Mouse (Mus musculus): ENCODE data around the gene Ano9. TPM values are rescaled to one million over a fixed set of nuclear protein-coding genes. Genes with fewer than 3 reads are reported as not detected.

Ano9 gene
- total RNA-seq, 1 experiment from 2014 or later = not detected

DNA sequence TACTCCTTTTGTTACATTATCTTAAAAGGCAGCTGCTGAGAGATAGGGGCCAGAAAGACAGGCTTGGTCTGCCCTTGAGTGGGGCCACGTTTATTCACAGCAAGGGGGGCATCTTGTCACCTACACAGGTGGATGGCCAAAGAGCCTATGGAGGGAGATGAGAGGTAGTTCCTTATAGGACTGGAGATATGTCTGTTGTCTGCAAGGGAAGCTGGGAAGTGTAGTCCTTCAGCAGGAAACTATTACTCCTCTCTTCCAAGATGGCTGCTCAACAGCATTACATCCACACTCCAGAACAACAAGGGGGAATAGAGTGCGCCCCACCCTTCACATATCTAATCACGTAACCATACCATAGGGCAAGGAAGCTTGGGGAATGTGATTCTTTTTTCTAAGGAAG, 1.9 kb upstream of the Ano9 start:
- ATAC-seq (replicated peaks; ENCODE audit: insufficient number of reproducible peaks, low FRiP score, low TSS enrichment, poor library complexity, severe bottlenecking) = no peak

DNA sequence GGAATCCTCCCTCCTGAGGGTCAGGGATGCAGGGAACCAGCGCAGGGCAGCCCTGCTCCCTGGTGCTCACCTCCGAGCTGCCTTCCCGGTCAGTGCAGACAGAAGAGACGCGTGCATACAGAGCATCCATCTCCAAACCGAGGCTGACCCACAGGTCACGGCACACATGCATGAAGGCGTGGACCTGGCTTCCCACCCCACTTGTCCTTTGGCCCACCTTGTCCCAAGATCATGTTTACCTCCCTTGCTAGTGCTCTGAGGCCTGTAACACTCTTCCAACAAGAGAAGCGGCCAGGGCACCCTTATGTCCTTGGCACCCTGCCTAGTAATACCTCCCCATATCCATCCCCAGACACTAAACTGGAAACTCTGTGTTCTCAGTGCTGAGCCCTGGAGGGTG, 1.7 kb downstream of the Ano9 start:
- ATAC-seq (replicated peaks; ENCODE audit: insufficient number of reproducible peaks, low FRiP score, low TSS enrichment, poor library complexity, severe bottlenecking) = no peak

DNA sequence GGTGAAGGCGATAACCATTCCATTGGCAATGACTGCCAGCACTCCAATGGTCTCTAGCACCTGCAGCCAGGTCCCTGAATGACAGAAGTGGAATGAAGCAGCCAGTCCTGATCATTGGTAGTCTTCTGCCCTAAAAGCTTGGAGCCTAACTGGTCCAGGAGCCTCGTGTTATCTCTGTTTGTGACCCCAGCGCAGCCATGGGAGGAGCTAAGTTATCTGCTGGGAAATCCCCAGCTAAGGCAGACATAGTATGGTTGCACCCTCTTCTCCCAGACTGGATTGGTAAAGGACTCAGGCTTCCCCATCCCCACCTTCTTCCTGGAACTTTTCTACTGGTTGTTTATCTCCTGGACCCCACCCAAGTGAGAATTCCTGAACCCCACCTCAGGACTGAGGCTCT, 14.4 kb downstream of the Ano9 start:
- ATAC-seq (replicated peaks; ENCODE audit: insufficient number of reproducible peaks, low FRiP score, low TSS enrichment, poor library complexity, severe bottlenecking) = no peak

DNA sequence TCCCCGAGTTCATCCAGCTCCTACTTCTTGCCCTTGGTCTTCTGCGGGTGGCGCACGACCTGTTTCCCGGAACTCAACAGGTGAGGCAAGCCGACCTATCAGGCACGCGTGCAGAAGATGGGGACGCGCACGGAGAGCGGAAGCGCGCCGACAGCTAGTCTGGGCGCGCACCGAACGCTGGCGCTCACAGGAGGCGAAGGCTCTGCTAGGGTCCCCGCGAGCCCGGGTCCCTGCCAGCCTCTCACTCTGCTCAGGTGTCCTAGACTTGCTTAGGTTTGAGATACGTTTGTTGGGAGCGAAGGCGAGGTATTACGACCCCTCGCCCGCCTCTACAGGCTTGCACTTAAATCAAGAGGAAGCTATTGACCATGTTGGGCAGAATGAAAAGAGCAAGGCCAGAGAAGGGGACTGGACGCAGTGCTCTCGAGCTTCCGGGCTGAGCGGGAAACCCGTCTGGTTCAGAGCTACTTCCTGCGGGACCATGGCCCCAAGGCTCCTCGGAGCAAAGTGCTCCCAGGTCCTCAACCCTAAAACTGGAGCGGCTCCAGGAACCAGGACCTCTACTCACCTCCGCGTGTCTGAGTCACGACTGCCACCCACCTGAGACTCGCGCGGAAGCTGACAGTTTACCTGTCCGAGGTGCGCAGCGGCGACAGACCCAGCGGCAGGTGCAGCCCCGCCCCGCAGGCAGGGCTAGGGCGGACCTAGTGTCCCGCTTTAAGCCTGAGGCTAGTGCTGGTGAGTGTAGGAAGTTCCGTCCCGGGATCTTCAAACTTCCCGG, 17.5 kb downstream of the Ano9 start, which contains the start of gene Sigirr:
TSS of gene Sigirr (minus strand) at position 662 of the 781 bp plus-strand sequence.
- no peak for ATAC-seq (replicated peaks; ENCODE audit: insufficient number of reproducible peaks, low FRiP score, low TSS enrichment, poor library complexity, severe bottlenecking)

DNA sequence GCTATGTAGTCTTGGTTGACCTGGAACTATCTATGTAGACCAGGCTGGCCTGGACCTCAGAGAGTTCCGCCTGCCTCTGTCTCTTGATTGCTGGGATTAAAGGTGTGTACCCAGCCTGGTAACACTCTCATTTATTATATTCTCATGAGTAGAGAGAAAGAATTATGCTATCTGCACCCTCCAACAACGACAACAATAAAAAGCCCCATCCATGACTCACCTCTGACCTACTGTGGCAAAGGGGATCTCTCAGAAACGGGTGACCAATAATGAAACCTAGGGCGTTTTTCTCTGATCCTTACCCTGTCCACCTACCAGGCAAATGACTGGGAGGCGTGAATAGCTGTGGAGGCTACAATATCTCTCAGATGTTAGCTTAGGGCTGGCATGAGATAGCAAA, 20.4 kb downstream of the Ano9 start:
- no peak for ATAC-seq (replicated peaks; ENCODE audit: insufficient number of reproducible peaks, low FRiP score, low TSS enrichment, poor library complexity, severe bottlenecking)

DNA sequence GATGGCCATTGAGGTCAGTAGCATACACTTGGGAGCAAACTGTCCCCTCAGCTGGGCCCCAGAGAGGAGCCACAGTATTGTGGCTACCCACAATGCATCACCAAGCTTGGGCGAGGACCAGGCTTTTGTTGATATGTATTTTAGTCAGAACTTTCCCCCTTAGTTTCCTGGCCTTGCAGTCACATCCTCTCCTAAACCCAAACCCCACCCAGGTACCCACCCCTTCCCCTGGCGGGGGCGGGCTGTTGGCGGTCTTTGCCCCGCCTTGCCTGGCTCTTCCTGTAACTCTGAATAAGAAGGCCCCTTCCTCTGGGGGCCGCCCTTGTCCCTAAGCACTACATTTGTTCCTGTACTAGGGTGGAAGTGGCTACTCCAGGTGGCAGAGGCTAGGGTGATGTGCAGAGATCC, 21.0 kb downstream of the Ano9 start:
- ATAC-seq (replicated peaks; ENCODE audit: insufficient number of reproducible peaks, low FRiP score, low TSS enrichment, poor library complexity, severe bottlenecking) = peak; percentile 55

DNA sequence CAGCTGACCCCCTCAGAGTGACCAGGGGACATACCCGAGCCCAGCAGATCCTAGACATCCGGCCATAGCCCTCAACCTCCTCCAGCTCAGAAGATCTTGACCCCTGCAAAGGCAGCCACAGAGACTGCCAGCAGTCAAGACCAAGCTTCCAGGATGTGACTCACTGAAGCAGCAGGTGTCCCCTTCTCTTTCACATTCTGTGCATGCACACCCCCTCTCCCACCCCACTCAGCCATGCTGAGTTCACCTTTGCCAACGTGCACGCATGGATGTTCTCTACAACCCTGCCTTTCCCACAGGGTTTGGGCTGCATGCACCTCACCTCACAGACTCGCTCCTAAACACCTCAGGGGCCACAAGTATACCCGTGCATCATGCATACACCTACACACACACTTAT, 21.6 kb downstream of the Ano9 start:
- ATAC-seq (replicated peaks; ENCODE audit: insufficient number of reproducible peaks, low FRiP score, low TSS enrichment, poor library complexity, severe bottlenecking) = no peak

DNA sequence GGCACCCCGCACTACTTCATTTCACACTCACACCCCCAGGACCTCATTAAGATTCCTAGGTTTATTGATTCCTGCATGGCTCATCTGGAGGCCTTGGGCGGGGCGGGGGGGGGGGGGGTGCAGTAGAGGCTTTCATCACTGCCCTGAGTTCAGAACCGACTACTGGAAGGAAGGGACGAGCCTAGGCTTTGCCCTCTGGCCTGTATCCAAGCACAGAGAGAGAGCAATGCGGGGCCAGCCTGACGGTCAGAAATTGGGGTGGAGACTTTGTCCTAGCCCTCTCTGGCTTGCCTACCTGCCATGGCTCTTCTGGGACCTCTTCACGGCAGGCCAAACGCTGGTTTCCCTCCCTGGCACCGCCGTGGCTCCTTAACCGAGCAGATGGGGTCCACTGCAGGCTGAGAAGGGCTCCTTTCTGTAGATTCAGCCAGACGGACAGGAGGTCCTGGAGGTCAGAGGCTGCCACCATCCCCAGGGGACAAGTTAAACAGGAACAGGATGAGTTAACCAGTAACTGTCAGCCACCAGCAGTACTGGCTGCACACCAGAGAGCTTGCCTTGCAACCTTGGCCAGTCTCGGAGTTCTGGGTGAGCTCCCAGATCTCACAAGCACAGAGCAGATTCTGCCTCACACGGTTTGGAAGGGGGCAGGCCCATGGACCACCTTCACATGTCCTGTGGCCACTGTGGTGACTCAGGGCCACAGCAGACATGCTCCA, 23.0 kb downstream of the Ano9 start:
- no peak for ATAC-seq (replicated peaks; ENCODE audit: insufficient number of reproducible peaks, low FRiP score, low TSS enrichment, poor library complexity, severe bottlenecking)

DNA sequence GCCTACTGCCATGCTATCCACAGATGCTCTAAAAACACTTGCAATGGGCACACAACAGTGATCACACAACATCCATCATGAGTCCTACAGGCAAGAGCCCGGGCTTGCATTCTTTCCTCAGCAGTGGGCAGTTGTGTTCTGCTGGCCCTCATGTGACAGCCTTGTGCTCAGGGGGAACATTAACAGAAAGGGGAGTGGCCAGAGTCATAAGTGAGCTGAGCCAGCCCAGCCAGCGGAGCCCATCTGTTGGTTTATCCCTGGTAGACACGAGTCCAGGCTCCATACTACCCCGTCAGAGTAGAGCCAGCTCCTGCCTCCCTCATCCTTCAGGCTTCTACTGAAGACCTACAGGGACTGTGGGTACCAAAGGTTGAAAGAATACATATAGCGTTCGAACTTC, 23.7 kb downstream of the Ano9 start:
- ATAC-seq (replicated peaks; ENCODE audit: insufficient number of reproducible peaks, low FRiP score, low TSS enrichment, poor library complexity, severe bottlenecking) = no peak

DNA sequence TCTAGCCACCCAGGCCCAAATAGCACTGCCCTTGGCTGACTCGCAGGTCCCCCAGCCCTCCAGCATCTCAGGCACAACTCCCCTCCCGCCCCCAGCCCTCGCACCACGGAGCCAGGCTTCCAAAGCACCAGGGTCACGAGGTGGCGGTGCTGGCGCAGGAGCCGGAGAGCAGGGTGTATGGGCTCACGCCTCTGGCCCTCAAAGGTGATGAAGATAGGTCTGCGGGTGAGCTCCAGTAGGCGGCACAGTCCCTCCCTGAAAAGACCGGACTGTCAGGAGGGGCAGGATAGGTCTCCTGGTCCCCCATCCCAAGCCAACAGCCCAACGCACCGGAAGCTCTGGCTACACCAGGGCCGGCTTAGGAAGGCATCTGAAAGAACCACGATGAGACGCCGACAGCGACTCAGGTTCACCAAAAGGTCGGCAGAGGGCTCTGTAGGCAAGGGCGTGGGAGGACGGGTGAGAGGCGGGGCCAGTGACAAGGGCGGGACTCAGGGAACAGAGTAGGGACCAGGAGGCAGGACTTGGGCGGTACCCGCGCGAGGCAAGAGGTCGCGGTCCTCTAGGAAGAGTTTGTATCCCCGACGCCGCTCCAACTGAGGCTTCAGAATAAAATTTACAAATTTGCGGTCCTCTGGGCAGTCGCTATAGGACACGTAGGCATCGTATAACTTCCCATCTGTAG, 25.4 kb downstream of the Ano9 start:
- peak; percentile 65 for ATAC-seq (replicated peaks; ENCODE audit: insufficient number of reproducible peaks, low FRiP score, low TSS enrichment, poor library complexity, severe bottlenecking)

DNA sequence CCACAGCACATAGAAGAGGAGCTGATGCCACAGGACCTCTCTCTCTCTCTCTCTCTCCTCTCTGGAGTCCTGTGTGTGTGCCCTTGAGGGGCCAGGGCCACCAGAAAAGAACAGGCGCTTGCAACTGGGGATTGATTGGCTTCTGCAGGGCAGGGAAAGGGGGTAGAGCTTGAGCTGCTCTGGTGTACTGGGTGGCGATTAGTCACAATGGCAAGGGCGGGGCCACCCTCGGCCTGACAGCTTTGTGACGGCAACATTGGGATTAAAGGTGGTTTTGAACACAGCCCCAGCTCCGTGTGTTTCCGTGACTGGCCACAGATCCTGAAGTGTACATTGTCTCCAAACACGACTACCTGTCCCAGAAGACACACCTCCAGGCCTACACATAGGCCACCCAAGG, 27.4 kb downstream of the Ano9 start:
- no peak for ATAC-seq (replicated peaks; ENCODE audit: insufficient number of reproducible peaks, low FRiP score, low TSS enrichment, poor library complexity, severe bottlenecking)

DNA sequence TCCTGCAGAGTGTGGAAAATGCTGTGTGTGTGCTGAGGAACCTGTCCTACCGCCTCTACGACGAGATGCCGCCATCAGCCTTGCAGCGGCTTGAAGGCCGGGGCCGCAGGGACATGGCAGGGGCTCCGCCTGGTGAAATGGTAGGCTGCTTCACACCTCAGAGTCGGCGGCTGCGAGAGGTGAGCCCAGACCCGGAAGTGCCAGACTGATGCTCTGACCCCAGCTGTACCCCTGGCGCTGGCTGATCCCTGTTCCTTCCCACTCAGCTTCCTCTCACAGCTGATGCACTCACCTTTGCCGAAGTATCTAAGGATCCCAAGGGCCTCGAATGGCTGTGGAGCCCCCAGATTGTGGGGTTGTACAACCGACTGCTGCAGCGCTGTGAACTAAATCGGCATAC, 29.1 kb downstream of the Ano9 start:
- ATAC-seq (replicated peaks; ENCODE audit: insufficient number of reproducible peaks, low FRiP score, low TSS enrichment, poor library complexity, severe bottlenecking) = 0 out of 2 replicates have a peak, but pooled peaks have one; percentile 40

DNA sequence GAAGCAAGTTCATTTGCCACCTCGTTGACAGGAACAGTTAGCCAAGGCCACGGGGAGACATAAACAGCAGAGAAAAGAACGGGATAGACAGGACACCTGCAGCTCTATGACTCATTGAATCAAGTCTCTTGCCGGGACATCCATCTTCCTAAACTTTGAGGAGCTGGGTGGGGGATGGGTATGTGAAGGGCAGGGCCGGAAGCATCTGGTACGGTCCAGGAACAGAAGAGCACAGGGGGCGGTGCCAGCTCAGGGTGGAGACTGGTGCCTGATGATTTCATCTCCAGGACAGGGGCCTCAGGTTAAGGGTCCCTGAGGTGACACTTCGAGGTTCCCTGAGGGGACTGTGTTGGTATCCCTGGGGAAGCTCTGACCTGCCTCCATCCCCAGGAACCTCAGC, 29.7 kb downstream of the Ano9 start:
- no peak; the same call in 1 of the 2 replicates for ATAC-seq (replicated peaks; ENCODE audit: insufficient number of reproducible peaks, low FRiP score, low TSS enrichment, poor library complexity, severe bottlenecking)

DNA sequence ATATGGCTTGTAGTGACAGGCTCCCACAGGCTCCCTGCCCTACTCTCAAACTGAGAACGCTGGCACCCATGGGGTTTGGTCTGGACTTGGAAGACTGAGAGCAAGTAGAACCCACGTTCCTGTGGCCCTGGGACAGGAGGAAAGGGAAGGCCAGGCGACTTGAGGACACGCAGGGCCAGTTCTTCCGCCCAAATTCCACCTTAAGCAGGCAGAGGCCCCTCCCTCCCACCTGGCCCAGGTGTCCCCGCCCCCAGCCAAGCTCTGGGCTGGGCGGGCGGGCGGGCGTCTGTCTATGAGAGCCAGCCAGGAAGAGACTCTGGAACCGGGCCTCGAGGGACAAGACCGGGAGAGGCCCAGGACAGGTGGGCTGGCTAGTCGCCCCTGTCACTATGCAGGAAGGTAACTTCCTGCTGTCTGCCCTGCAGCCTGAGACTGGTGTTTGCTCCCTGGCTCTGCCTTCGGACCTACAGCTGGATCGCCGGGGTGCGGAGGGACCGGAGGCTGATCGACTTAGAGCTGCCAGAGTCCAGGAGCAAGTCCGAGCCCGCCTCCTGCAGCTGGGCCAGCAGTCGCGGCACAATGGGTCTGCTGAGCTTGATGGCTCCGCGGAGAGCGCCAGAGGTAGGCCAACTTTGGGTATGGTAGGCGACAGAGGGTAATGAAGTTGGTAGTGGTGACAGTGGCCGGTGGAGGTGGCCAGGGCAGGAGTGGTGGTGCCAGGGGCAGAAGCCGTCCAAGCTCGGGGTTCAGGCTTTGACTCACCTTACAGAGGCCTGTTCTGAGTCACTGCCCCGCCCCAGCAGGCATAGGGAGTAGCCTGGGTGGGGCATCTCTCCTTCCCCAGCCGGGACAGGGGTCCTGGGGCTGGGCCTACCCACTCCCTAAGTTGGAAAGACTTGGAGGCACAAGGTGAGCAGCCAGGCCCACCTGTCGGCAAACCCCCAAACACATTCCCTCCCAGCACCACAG, 37.8 kb downstream of the Ano9 start:
- ATAC-seq (replicated peaks; ENCODE audit: insufficient number of reproducible peaks, low FRiP score, low TSS enrichment, poor library complexity, severe bottlenecking) = no peak

DNA sequence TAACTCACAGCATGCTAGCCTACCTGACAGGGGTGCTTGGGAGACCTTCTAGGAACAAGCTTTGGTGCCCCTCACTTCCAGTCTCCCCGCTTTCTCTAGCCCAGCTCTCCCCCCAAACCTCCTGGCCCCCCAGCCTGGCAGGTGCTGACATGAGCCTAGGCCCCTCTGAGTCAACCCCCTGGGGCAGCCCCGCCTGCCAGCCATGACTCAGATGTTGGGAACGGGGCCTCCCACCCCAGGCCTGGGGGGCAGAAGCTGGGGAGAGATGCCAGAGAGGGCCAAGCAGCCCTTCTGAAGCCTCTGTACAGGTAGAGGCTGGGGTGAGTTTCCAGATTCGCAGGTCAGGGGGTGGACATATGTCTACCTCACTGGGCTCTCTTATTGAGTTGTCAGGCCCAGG, 38.7 kb downstream of the Ano9 start:
- no peak for ATAC-seq (replicated peaks; ENCODE audit: insufficient number of reproducible peaks, low FRiP score, low TSS enrichment, poor library complexity, severe bottlenecking)

DNA sequence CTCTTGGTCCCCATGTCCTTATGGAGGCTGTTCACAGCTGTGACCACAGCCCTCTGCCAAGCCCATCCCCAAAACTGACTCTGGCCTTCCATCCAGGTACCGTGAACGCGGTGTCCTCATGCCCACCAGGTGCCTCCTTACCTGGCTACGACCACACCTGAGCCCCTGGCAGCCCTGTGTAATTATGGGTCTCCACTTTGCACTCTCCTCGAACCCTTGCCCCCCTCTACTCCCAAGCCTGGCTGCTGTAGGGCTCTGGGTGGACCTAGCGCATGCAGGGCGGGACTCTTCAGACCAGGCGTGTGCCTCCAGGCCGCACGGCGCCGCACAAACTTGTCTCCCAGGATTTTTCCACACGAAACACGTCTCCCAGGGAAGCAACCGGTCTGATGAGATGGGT, 39.8 kb downstream of the Ano9 start, which contains the start of gene Pkp3:
TSS of gene Pkp3 (plus strand) at position 378 of the 400 bp plus-strand sequence.
- no peak for ATAC-seq (replicated peaks; ENCODE audit: insufficient number of reproducible peaks, low FRiP score, low TSS enrichment, poor library complexity, severe bottlenecking)

DNA sequence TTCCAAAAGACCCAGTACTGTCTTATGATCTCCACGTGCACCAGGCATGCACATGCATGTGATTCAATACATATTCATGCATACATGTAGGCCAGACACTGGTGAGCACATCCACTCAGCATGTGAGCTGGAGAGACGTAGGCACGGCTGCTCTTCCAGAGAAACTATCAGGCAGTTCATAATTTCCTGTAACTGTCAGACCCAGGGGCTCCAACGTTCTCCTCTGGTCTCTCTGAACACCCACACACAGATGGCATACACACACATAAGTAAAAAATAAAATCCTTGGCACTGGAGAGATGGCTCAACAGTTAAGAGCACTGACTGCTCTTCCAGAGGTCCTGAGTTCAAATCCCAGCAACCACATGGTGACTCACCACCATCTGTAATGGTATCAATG, 43.8 kb downstream of the Ano9 start:
- ATAC-seq (replicated peaks; ENCODE audit: insufficient number of reproducible peaks, low FRiP score, low TSS enrichment, poor library complexity, severe bottlenecking) = no peak

DNA sequence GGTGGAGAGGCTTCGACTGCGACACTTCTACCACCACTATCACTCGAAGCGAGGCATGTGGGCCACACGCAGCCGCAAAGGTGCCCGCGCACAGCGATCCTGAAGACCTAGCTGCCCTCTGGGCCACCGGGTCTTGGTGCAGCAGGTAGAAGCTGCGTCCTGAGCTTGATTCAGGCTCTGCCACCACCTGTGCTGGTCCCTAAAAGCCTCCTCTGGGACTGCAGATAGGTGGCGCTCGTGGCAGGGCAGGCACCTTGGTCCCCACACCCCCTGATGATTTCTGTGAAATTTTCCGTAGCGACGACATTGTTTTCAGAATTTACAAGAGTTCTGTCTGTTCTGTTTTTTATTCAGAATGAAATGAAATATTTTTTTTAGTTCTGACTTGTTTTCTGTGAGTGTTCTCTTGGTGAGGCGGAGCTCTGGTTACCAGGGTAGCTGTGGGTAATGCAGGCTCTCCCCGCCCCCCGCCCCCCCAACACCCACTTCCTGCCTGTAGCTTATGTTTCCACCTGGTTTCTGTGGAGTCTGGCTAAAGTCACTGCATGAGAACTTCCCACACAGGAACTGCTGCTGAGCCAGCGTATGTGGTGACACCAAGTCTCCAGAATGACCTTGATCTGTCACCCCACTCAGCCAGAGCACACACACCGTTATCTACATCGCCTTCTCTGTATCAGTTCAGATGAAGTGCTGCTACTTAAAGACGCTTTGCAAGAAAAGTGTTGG, 45.4 kb downstream of the Ano9 start:
- 0 out of 2 replicates have a peak, but pooled peaks have one; percentile 34 for ATAC-seq (replicated peaks; ENCODE audit: insufficient number of reproducible peaks, low FRiP score, low TSS enrichment, poor library complexity, severe bottlenecking)

Measured in monocyte, adult 5-6 weeks (primary cell).